Mouse (Mus musculus) ES-E14 (cell line): Measurements from ENCODE around the gene Trappc5. TPM values are rescaled to one million over a fixed set of nuclear protein-coding genes. Genes with fewer than 3 reads are reported as not detected.

ENCODE experiments used
- DNase-seq: peaks from one replicate; pipeline ENCODE4 v3.0.0-alpha.2; 2013; ENCODE audit warnings: low read depth, low spot score
- H3K27ac ChIP-seq: 2 replicates; pipeline ENCODE4 v1.5.1; 2012; ENCODE audit warnings: low read depth, mild to moderate bottlenecking, low read length, moderate library complexity, mixed read lengths; ENCODE audit not compliant: poor library complexity, insufficient read depth, severe bottlenecking
- H3K36me3 ChIP-seq: 2 replicates; pipeline ENCODE4 v1.6.1; 2012; ENCODE audit warnings: mild to moderate bottlenecking, low read length, moderate library complexity, mixed read lengths; ENCODE audit not compliant: control insufficient read depth, poor library complexity, insufficient read depth, severe bottlenecking
- H3K4me1 ChIP-seq, 2 experiments: fragments of 150-350 bp in 1 of 2; sonication (generic) in 1 of 2; 2 replicates each; pipeline ENCODE4 v1.6.1; 2012; ENCODE audit warnings: low read length in 2 of 2, mild to moderate bottlenecking in 1 of 2, mixed read lengths in 1 of 2; ENCODE audit not compliant: control insufficient read depth in 2 of 2, insufficient read depth in 2 of 2, poor library complexity in 1 of 2
- H3K4me3 ChIP-seq, 2 experiments: fragments of 150-350 bp in 1 of 2; sonication (generic) in 1 of 2; 2 replicates each; pipeline ENCODE4 v1.5.1; 2012; ENCODE audit warnings: low read length in 2 of 2, low read depth in 1 of 2, mild to moderate bottlenecking in 1 of 2, mixed read lengths in 1 of 2; ENCODE audit not compliant: insufficient read depth in 1 of 2, poor library complexity in 1 of 2, severe bottlenecking in 1 of 2
- H3K9ac ChIP-seq: 2 replicates; pipeline ENCODE4 v1.6.1; 2012; ENCODE audit warnings: low read depth, mild to moderate bottlenecking, low read length, mixed read lengths; ENCODE audit not compliant: poor library complexity, insufficient read depth, severe bottlenecking
- H3K9me3 ChIP-seq: fragments of 150-350 bp; sonication (generic); 2 replicates; pipeline ENCODE4 v1.6.1; 2012; ENCODE audit warnings: low read depth, mild to moderate bottlenecking, low read length; ENCODE audit not compliant: control insufficient read depth, insufficient read depth
- CHD2 ChIP-seq: IDR thresholded peaks from 2 replicates; pipeline ENCODE4 v1.6.1; 2014; ENCODE audit warnings: mild to moderate bottlenecking, low read depth, low read length, inconsistent platforms
- HCFC1 ChIP-seq: IDR thresholded peaks from 2 replicates; pipeline ENCODE4 v1.6.1; 2012; ENCODE audit warnings: low read length, inconsistent platforms, borderline replicate concordance; ENCODE audit not compliant: insufficient read depth
- MAFK ChIP-seq: IDR thresholded peaks from 2 replicates; pipeline ENCODE4 v1.6.1; 2014; ENCODE audit warnings: mild to moderate bottlenecking, low read depth, low read length, inconsistent platforms; ENCODE audit not compliant: insufficient read depth
- ZC3H11A ChIP-seq: IDR thresholded peaks from 2 replicates; pipeline ENCODE4 v1.6.1; 2012; ENCODE audit warnings: low read depth, mild to moderate bottlenecking, inconsistent platforms, low read length, borderline replicate concordance
- ZNF384 ChIP-seq: IDR thresholded peaks from 2 replicates; pipeline ENCODE4 v1.6.1; 2012; ENCODE audit warnings: low read depth, low read length, inconsistent platforms
- in situ Hi-C, 2 experiments: fragments of 600-800 bp; cut with MboI; formaldehyde crosslinking; loops; one replicate each; pipeline ENCODE4 v1.15.1; 2025; ENCODE audit warnings: low sequenced_read_pairs in 2 of 2, inconsistent platforms in 1 of 2; ENCODE audit not compliant: unreplicated experiment in 2 of 2
- total RNA-seq: library from RNA; depleted of rRNA; stranded (reverse); fragments of 300-350 nt; gene quantifications from 2 replicates; pipeline ENCODE4 v1.2.3, GENCODE M21; 2012

Trappc5 gene
- total RNA-seq, 1 experiment = 20.4 TPM

GRCm38 (mm10) chr8:3683408-3684176 lies 7.5 kb downstream of the Trappc5 start:
- no peak for DNase-seq
- in situ Hi-C loops = no loop called here
- peaks cover 0 to 4% of the 10 kb centered on the region in 2 experiments; a peak in 1 of 4 replicates for H3K4me1 ChIP-seq

GRCm38 (mm10) chr8:3684530-3684929 lies 8.4 kb downstream of the Trappc5 start:
- Histone ChIP-seq H3K9me3 (no peaks in the 10 kb centered on the region), H3K4me3 (no peak overlapping the region), H3K4me1 (0 out of 4 replicates have a peak, but pooled peaks cover 0 to under 1% of the 10 kb centered on the region in 2 experiments), H3K27ac (no peak overlapping the region), H3K36me3 (peaks cover 5% of the 10 kb centered on the region), H3K9ac (no peak overlapping the region)
- DNase-seq = no peak
- TF ChIP-seq ZNF384 = no peak
- TF ChIP-seq CHD2 = no peak
- no peak for TF ChIP-seq ZC3H11A
- no peak for TF ChIP-seq MAFK
- no peak for TF ChIP-seq HCFC1
- in situ Hi-C loops = no loop called here

More at GRCm38 (mm10) chr8:3683408-3684176, 7.5 kb downstream of the Trappc5 start:
- Histone ChIP-seq H3K9me3 (no peaks in the 10 kb centered on the region), H3K36me3 (peaks cover 10% of the 10 kb centered on the region), H3K9ac (no peak overlapping the region), H3K27ac (no peak overlapping the region), H3K4me3 (no peak overlapping the region)
- TF ChIP-seq ZC3H11A (no peak), HCFC1 (no peak), MAFK (no peak), CHD2 (no peak), ZNF384 (no peak)

GRCm38 (mm10) chr8:3685422-3685821 lies 9.3 kb downstream of the Trappc5 start:
- in situ Hi-C loops = no loop called here
- H3K36me3 ChIP-seq = peaks cover 2% of the 10 kb centered on the region; the same call in 1 of the 2 replicates
- H3K9ac ChIP-seq = no peak overlapping the region
- H3K27ac ChIP-seq = no peak overlapping the region
- no peak overlapping the region for H3K4me3 ChIP-seq
- no peaks in the 10 kb centered on the region for H3K9me3 ChIP-seq
- no peak for DNase-seq
- no peak for TF ChIP-seq CHD2
- TF ChIP-seq ZC3H11A = no peak
- no peak for TF ChIP-seq HCFC1
- no peak for TF ChIP-seq ZNF384
- no peak for TF ChIP-seq MAFK
- H3K4me1 ChIP-seq = no peaks in the 10 kb centered on the region

DNA sequence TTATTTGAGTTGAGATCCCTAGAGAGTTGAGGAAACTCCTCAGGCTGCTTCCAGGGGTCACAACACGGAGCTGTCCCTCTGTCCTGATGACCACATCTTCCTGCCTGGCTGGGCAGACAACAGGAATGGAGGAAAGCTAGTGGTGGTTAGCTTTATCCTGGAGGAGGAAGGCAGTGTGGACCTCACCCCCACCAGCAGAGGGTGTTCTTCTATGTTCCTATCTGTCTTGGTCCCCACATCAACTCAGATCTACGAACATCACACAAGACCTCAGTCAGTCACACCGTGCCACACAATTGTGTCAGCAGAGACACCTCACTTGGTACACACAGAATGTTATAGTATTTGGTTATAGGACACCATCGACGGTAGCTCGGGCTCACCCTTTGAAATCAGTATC lies 11.4 kb downstream of the Trappc5 start:
- no peak overlapping the region for H3K9ac ChIP-seq
- DNase-seq = no peak
- no peaks in the 10 kb centered on the region for H3K36me3 ChIP-seq
- in situ Hi-C loops = no loop called here
- H3K27ac ChIP-seq = no peak overlapping the region
- no peaks in the 10 kb centered on the region for H3K9me3 ChIP-seq
- TF ChIP-seq ZC3H11A = no peak
- TF ChIP-seq CHD2 = no peak
- no peak for TF ChIP-seq MAFK
- TF ChIP-seq ZNF384 = no peak
- no peak for TF ChIP-seq HCFC1
- H3K4me1 ChIP-seq = no peaks in the 10 kb centered on the region
- H3K4me3 ChIP-seq = no peak overlapping the region
